Mouse (Mus musculus) thymus, postnatal 14 days (tissue): ENCODE data around the gene Cd86.

Source experiments
- DNase-seq: peaks from one replicate; pipeline ENCODE4 v3.0.0; 2021

The Cd86 gene

DNA sequence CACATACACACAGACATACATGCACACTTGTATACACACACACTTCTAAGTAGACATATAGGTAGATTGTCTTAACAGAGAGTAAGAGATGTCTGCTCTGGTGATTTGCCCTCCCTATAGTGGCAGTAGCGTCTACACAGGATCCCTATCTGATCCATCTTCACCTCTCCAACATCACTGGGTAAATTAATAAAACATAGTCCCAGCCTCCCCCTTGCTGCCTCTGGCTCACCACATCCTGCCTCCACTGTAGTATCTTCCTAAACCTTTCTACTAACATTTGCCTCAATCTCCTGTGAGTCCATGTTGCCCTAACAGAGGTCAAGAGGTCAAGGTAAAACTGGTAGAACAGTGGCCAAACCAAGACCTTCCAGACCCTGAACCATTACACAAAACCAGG, 10.7 kb downstream of the Cd86 start:
- DNase-seq: no peak

DNA sequence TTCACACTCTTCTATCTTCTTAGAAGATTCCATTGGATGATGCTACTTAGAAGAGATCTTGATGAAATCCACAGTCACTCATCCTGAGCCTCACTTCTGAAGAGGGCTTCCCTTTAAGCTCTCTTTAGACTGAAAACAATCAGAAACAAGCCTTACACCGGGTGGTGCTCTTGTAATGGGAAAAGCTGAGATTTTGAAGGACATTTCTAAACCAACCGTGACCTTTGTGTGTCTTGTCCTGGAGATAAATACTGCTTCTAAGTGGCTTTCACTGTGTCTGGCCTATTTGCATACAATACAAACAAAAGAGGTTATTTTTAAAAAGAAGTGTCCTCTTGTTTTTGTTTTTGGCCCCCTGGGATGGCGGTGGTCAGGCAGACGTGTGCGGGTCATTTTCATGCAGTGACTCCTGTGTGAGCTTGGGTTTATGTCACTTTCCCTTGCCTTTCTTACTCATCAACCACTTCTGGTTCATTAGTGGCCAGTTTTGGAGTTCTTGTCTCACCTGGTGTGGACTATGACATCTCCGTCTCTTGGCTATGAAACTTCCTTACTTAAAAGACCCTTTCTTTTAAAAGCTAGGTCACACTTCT, 14.6 kb downstream of the Cd86 start:
- no peak for DNase-seq

DNA sequence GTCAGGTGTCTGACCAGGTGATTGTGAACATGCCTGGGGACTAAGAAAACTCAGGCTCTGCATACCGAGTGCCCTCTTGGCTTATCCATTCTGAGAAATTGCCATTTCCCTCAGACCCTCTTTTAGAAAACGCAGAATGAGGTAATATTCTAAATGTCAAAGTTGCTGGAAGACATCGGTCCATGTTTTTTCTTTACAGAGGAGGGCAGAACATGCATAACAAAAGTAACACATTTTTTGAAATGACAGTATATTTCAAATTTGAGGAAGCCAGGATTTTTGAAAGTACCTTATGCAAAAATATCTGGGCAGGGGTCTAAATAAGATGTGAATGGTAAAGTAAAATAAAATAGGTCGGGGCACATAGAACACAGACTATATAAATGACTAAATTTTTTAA, 15.4 kb downstream of the Cd86 start:
- DNase-seq: no peak

DNA sequence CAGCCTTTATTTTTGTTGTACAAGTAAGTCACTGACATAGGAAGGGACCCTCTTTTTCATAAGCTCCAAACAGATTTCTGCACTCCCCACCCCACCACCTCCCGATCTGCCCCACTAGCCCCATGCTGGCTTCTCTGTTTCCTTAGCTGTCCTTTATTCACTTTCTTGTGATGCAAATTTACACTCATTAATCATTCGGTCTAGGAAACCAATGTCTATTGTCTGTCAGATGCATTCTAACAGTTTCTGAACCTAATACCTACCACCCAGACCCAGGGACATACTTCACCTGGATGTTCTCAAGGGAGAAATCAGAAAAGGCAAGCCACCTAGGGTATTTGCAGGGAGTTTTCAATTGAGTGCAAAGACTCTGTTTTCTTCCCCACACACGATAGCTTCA, 16.6 kb downstream of the Cd86 start:
- no peak for DNase-seq

DNA sequence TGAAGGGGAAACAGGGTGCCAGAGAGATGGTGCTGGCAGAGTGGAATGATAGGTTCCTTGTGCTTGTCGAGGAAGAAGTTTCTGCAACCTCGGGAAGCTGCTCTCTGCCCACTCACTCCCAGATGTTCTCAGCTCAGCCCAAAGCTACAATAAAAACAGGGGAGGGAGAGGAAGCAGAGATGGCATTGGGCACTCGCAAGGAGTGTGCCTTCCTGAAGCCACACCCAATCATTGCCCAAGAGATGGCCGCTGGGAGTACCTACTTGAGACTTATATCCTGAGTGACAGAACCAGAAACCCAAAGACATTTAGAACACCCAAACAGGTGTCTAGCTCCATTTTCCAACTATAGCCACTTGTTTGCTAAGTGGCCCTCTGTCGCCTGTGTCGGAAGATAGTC, 20.8 kb downstream of the Cd86 start:
- DNase-seq: no peak

DNA sequence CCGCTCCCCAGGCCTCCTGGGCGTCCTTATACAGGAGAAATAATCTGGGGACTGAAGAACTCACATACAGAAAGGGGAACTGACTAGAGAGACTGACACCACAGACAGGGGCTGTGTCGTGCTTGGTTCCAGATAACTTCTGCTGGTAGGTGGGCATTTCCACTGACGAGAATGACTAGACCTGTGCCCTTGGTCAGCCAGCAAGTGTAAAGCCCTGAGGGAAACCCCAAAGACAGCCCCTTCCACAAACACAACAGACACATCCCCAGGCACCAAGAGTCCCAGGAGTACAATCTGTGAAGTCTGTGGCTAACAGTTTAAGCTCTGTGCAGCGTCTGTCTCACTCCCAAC, 23.2 kb downstream of the Cd86 start:
- DNase-seq: no peak

DNA sequence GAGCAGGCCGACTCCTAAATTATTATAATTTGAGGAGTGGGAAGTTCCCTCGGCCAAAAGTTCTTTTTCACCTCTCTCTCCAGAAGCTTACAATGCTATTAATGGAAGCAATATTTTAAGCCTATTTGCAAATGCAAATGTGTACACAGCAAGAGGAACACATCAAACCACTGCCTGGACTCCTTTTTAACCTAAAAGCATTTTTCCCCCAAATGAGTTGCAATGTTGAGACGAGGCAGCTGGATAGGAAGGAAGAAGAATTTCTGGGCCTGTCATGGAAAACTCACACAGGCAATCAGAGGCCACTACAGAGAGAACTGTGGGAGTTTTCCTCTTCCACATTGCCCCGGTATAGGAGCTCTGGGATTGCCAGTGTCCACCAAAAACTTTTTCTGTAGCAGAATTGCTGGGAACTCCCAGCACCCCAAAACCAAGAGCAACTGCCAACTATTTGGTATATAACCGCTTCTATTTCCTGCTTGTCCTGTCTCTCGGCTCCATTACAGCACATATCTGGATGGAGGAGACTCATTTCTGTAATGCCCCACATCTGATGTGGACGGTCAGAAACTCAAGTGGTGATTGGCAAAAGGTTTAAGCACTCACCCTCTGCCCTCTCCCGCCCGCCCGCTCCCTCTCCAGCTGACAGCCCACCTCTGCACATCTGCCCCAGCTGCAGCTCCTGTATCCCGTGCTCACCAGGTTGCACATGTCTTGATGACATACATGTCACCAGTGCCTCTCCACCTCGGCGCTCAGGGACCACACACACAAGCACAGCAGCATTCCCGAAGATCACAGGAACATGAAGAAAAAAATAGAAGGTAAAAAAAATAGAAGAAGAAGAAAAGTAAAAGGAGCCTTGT, 23.8 kb downstream of the Cd86 start:
- no peak for DNase-seq

DNA sequence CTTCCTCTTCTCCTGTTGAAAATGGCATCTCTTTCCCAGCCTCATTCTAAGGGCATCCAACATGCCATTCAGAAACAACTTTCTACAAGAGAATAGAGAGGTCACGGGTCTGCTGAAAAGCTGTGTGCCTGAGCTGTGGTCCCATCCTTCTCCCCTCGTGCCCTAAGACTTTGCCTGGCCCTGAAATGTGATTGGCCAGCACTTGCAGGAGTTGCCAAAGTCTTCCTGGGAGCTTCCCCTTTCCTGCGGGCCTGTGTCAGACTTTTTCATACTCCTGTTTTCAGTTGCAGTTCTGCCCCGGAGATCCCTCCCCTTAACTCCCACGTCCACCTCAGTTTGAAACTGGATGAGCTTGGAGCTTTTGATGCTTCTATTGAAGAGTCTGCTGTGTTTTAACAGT, 24.9 kb downstream of the Cd86 start:
- no peak for DNase-seq

DNA sequence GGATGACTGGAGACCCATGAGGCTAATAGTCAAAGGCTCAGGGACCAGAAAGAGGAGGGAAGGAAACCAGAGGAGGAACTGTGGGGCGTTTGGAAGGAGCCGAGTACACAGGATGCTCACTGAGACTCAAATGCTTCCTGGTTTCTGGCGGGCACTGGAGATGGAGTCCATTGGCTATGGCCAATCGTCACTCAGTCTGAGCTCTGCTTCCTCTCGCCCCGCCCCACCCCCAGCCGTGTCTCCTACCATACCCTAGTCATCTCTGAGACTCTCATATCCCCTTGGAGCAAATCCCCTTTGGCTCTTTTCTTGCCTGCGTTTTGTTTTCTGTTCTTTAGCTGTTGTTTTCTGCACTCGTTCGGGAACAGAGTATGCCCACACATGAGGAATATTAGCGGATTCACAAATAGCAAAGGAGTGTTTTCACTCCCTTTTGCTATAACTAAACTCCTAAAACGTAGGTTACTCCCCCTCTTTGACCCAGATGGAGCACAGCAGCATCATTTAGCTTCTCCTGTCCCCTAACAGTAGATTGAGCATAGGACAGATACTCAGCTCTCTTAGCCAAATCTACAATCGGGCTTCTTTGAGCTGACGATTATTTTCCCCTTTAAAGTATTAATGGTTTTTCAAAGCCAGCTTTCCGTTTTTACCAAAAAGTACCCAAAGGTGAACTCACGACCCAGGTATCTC, 25.9 kb downstream of the Cd86 start:
- DNase-seq: no peak

DNA sequence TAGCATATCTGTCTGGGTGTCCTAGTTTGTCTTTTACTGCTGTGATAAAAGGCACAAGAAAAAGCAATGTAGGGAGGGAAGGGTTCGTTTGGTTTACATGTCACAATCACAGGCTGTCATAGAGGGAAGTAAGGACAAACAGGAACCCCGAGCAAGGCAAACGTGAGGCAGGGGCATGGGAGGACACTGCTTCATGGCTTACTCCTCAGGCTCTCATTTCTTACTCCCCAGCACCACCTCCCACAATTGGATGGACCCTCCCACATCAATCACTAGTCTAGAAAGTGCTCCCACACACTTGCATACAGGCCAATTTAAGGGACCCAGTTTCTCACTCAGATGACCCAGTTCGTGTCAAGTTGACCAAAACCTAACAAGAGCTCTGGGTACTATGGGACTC, 29.1 kb downstream of the Cd86 start:
- DNase-seq: no peak

DNA sequence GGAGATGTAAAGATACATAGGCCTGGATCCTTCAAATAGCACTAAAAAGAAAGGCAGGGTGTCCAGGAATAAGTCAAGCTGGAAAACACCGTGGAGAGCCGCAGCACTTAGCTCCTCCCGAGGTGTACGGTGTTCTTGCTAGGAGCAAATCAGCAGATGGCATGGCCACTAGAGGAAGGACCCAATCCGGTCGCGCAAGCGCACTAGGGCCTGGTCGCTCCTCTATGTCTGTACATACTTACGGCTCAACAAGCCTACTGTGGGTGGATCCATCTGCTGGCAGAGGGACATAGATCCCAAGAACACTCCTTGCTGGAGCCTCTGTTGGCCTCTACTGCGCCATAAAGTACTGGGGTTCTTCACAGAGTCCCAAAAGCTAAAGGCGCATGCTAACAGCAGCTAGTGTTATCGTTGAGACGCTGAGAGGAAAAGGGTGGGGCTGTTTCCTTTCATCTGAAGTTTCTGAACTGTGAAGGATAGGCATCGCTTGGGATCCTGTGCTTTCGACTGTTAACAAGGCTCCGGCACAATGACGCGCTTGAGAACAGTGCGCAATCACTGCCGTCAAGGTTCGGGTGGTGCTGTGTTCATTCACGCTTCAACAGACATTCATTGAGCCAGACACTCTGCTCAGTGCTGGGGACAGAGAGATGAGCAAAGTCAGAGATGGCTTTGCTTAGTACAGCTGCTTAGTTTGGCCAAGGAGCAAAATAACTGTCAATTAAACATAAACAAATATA, 30.7 kb downstream of the Cd86 start:
- DNase-seq: no peak

DNA sequence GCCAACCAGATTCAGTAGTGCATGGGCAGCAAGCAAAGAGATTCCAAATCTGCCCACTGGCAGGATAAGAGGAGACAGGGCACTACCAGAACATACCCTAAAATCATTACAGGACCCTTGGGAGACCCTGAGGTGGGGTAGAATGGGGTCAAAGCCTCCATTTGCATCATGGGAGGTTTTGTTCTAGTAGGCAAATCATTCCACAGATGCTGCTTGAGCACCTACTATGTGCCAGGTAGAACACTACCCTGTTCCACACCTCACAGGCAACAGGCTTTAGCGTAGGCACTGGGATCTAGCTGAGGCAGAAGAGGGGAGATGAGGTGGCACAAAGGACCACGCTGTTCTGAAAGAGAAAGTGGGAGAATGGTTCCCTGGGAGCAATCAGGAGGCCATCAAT, 31.5 kb downstream of the Cd86 start:
- no peak for DNase-seq

DNA sequence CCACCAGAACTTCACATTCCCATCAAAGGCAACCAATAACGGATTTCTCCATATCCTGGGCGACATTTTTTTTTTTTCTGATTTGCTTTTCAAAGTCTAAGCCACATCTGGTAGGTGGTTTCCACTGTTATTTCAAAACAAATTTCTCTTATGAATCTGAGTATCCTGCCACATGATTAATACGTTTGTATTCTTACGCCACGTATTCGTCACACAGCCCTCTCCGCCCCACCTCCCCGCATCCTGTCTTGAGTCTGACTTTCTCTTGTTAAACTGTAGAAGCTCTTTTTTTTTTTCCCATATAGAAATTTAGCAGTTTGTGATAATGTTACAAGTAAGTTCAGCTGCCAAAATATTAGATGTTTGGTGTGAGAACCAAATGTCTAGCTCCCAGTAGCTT, 33.7 kb downstream of the Cd86 start:
- DNase-seq: no peak

DNA sequence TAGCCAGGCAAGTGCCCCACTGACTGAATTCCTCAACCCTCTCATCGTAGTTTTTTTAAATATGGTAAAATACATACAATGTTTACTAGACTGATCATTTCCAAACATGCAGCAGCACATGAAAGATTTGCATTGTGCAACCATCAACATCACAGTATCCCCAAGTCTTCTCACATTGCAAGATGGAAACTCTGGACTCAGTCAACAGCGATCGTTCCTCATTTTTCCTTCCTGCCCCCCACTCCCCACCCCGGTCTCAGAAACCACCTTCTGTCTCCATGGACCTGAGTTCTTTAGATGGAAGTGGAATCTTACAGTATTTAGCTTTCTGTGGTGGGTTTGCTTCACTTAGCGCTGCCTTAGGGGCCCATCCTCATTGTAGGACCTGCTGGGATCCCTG, 34.3 kb downstream of the Cd86 start:
- no peak for DNase-seq

DNA sequence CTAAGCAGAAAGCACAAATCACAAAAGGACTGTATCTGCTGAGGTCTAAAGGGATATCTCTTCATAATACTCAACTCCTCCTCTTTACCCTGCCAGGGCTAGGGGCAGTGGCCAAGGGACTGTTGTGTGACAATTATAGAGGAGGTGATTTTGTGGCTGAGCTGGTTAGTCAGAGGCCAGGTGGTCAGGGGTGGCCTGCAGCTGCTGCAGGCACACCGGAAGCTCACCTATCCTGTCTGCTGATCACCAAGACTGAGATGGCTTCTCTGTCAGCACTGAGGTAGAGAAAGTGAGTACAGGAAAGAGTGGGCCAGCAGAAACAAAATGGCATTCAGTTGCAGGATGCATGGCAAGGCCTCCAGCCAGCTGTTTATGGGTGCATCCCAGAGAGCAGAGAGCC, 38.1 kb downstream of the Cd86 start:
- DNase-seq: no peak

DNA sequence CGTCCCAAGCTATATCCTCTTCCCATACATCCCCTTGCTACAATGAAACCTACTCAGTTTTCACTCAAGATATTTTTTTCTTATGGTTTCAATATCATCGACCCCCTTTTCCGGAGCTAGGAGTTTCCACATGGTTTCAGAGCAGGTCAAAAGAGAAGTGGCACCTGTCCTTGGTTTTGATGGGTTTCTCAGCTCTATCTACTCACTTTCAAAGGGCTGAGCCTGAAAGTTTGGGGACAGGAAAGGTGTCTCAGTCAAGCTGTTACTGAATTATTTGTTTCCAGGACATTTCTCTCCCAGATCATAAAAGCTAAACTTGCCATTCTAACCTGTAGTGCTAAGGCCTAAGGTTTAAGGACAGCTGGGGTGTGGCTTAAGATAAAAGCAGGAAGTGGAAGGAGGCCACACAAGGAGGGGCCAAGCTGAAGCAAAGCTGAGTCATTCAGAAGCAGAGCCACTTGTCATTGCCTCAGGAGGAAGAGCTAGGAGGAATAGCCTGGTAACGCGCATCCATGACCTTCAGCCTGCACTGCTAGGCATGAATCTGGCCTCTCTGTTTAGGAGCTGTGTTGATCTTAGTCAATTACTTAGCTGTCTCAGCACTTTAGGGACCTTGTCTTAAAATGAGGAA, 39.2 kb downstream of the Cd86 start:
- DNase-seq: no peak

DNA sequence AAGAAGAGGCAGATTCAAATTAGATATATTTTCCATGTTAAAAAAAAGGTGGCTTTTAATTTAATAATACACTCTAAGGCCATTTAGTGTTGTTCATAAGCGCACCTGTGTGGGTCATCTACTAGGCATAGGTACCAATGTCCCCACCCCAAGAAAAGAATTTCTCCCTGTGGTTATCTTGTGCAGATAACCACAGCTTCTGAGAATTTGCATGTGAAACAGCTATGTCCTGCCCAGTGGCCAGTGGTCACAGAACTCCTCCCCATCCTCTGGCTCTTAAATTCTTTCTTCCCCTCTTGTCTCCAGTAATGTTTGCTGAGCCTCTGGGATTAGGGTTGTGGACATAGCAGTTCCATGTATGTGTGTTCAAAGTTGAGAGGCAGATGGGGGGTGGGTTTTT, 40.0 kb downstream of the Cd86 start:
- DNase-seq: no peak

DNA sequence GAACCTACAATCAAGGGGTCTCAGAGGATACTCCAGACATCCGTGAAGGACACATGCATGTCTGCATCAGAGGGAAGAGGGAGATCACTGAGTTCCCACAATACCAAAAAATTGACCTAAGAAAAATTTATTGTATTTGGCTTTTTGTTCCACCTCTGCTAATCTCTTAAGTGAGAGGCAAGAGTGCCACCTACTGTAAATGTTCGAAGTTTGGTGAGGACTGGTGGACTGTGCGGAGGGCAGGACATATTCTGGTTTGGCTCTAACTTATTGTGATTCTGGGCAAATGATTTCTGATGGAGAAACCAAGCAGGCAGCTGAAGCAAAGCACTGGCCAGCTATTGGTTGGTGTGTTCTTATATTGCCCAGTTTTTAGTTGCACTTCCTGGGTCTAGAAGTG, 43.6 kb downstream of the Cd86 start:
- no peak for DNase-seq

DNA sequence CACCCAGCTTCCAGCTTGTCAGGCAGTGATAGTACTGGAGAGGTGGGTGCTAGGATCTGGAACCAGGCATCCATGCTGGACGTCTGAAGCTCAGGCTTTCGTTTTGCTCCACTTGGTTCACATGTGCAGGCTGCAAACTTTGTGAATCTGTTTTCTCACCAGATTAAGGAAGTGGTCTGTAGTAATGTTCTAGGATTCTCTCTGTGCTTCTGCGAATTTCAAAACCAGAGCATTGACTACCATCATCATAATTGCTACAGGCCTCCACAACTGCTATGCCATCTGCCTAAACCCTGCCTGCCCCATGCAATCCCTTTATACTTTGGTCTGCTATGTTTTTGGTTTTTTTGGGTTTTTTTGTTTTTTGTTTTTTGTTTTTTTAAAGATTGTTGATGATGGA, 44.8 kb downstream of the Cd86 start:
- DNase-seq: no peak

DNA sequence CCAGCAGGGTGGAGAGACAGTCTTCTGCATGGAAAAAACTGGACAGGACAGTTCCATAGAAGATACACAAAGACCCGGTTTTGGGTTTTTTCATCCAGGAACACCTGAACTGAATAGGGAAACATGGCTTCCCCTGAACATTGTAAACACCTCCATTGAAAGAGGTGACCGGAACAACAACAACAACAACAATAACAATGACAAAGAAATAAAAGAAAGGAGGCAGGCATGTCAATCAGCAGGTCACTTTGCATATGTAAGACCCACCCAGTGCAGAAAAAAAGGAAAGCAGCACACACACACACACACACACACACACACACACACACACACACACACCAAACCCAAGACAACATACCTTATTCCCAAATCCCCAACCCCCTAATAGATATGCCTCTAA, 52.2 kb downstream of the Cd86 start:
- no peak for DNase-seq

DNA sequence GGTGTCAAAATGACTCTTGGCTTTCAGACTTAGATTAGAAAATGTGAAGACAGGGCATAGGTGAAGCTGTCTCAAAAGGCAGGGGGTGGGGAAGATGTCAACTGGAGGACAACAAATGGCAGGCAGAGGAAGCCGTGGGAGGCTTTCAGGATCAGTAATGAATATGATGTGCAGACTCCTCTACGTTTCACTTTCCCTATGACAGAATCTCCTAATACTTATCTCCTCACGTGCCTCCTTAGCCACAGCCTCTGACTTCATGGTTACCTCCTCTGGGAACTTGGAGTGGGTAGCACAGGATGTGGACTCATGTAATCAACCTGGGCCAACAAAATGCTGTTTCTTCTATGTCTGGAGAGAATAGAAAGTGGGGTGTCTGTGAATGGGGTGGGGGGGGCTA, 63.2 kb downstream of the Cd86 start:
- DNase-seq: no peak

DNA sequence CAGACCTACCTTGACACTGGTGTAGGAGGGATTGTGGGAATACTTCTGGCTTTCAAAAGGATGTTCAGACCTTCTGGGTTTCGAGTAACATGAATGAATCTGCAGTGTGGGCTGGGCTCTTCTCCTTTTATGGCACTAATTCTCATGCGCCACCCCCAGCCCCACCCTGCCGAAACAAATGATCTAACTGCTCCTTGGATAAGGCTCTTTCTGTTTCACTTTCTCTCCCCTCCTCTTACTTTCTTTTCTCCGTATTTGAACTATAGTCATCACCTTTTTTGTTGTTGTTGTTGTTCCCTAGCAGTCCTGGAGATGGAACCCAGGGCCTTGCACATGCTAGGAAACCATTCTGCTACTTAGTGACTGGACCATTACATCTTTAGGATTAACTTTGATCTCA, 67.6 kb downstream of the Cd86 start:
- DNase-seq: no peak
